Mouse (Mus musculus) spleen, embryonic (tissue): ENCODE data around the gene Zfp40.
"Not testable (repeated sequence)": the region's sequence is repeated elsewhere in the genome, so short reads cannot be mapped to it uniquely, and the experiment has no call there.

Experiments used
- CTCF ChIA-PET: fragments of 350-600 bp; sonication (Branson Sonifier 250); formaldehyde crosslinking; loops from one replicate; lab custom pipeline; 2022; lab: Charles Lee

Gene Zfp40

GRCm38 (mm10) chr17:23192453-23193379 is at the start of gene Zfp40:
Gene Zfp40 (minus strand): TSS chr17:23193252.
- CTCF ChIA-PET: no interaction called here

- CTCF ChIA-PET: no interaction called here
Observed at GRCm38 (mm10) chr17:23218320-23218719, 25.3 kb upstream of the Zfp40 start.

GRCm38 (mm10) chr17:23199856-23200255 is 6.8 kb upstream of the Zfp40 start:
- CTCF ChIA-PET: not testable (repeated sequence)

- CTCF ChIA-PET: no interaction called here
Observed at GRCm38 (mm10) chr17:23193441-23193840, 389 bp upstream of the Zfp40 start.

GRCm38 (mm10) chr17:23187680-23188079 is 5.4 kb downstream of the Zfp40 start:
- CTCF ChIA-PET: no interaction called here
